Mouse (Mus musculus): Measurements from ENCODE around the gene Mpv17l2. TPM values are rescaled to one million over a fixed set of nuclear protein-coding genes. Genes with fewer than 3 reads are reported as not detected.
A peak's percentile ranks its signal among the peaks of the same experiment; 100 is the strongest.

Gene Mpv17l2
- polyA plus RNA-seq (2012; rRNA removed) = 29.1 and 45.0 TPM in 2 replicates

DNA sequence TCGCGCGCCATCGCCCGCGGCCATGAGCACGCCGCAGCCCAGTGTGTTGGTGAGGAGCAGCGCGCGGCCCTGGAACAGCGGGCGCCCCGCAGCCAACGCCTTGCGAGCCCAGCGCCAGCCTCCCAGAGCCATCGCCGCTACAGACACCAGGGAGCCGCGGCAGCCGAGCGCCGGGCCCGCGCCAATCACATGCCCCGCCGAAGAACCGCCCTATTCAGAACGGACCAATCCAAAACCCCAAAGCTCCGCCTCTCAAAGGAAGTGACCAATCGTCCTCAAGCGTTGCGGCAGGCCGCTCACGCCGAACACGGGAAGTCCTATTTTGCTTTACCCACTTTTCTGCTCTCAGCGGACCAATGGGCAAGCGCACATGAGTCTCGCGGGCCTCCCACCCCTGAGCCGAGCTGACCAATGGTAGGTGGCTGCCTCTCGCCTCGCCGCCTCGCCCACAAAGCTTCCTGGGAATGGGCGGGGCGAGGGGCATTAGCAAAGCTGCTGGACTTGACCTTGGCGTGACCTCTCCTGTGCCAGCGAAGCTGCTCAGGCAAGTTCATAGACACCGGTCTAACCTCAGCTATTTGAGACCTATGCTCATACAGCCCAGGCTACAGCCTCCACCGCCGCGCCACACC lies at the start of gene Mpv17l2:
Gene Mpv17l2 (minus strand): TSS at position 172 of the 632 bp plus-strand sequence.
- DNase-seq (ENCODE audit: low read depth) = peak; percentile 99
- TF ChIP-seq CTCF (IDR thresholded peaks at IDR 0.05; ENCODE audit: borderline replicate concordance, extremely low read depth, insufficient read depth, insufficient read length) (no peak), POLR2A (IDR thresholded peaks at IDR 0.05; ENCODE audit: borderline replicate concordance, extremely low read depth, insufficient read depth, insufficient read length, poor library complexity, severe bottlenecking) (peak; percentile 64)

DNA sequence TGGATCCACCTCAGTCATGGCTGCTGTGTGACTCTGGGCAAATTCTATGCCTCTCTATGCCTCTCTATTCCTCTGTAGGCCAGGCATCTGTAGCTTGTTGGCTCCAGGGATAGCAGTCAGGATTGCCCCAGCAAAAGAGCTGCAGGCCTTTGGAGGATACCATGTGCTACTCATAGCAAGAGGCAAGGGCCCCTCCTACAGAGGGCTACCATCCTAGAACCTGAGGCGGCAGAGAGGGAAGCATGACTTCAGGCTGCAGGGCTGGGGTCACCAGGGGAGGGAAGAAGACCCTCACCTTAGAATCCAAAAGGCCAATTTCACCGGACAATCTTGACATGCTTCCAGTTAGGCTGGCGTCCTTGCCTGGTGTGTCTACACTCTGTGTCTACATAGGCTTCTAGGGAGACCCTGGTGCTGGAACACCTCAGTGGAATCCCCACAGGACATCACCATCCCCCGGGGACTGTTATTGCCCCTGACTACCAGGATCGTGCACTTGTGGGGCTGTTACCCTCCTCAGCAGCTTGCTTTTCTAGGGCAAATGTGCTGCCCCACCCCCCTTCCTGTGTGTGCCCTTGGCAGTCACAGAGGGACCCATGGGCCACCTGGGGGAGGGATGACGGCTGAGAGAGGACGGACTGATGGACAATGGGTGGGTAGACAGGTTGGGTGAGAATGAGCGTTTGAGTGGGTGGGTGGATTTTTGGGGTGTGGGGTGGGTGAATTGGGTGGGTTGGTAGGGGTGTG lies 48.4 kb upstream of the Mpv17l2 start:
- no peak for DNase-seq (ENCODE audit: low read depth)
- TF ChIP-seq POLR2A (IDR thresholded peaks at IDR 0.05; ENCODE audit: borderline replicate concordance, extremely low read depth, insufficient read depth, insufficient read length, poor library complexity, severe bottlenecking) (no peak), CTCF (IDR thresholded peaks at IDR 0.05; ENCODE audit: borderline replicate concordance, extremely low read depth, insufficient read depth, insufficient read length) (no peak)

DNA sequence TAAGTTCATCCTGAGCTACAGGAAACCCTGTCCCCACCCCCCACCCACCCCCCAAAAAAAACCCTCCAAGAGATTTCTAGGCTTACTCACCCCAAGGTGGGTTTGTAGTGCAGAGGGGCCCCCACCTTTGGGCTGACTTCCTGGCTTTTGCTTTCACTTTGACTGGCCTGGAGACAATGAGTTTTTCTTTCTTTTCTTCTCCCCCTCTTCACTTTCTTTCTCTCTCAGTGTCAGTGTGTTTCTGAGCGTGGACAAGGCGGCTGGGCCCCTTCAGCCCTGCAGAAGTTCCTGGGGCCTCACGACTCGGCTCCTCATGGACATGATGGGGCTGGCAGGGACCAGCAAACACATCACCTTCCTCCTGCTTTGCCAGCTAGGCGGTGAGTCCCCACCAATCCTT lies 47.5 kb upstream of the Mpv17l2 start, which contains the start of gene Il12rb1:
Gene Il12rb1 (plus strand): TSS at position 211 of the 400 bp plus-strand sequence.
- TF ChIP-seq CTCF (IDR thresholded peaks at IDR 0.05; ENCODE audit: borderline replicate concordance, extremely low read depth, insufficient read depth, insufficient read length) = no peak
- no peak for TF ChIP-seq POLR2A (IDR thresholded peaks at IDR 0.05; ENCODE audit: borderline replicate concordance, extremely low read depth, insufficient read depth, insufficient read length, poor library complexity, severe bottlenecking)
- DNase-seq (ENCODE audit: low read depth) = no peak

DNA sequence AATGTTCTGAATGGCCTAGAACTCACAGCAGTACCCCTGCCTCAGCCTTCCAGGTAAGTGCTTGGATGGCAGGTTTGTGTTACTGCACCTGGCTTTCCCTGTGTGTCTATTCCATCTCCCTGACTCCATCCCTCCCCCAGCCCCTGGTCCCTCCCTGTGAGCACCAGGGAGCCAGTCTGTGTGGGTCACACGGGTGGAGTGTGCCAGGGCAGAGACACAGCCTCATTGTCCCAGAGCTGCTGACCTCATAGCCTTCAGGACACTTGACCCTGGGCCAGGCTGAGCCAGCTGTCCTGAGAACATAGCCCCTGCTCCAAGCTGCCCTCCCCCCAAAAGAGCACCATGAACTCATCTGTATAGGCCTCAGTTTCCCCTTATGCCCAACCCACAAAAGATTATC lies 46.6 kb upstream of the Mpv17l2 start:
- no peak for DNase-seq (ENCODE audit: low read depth)

DNA sequence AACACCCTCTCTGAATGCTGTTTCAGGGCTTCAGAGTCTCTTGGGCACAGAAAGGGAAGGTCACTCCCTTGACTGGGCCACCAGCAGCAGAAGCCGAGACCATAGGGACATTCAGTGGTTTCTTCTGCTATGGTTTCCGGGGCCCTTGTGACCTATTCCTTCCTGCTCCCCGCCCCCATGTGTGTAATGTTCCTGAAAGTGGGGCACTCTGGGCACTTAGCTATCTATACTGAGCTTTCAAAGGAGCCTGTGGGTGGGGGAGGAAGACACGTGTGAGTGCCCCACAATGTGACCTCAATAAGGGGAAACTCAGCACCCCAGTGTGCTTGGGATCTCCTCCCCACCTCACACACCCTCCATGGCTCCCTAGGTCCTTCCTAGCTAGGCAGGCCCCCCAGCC lies 45.8 kb upstream of the Mpv17l2 start:
- DNase-seq (ENCODE audit: low read depth) = no peak
- TF ChIP-seq CTCF (IDR thresholded peaks at IDR 0.05; ENCODE audit: borderline replicate concordance, extremely low read depth, insufficient read depth, insufficient read length) (no peak), POLR2A (IDR thresholded peaks at IDR 0.05; ENCODE audit: borderline replicate concordance, extremely low read depth, insufficient read depth, insufficient read length, poor library complexity, severe bottlenecking) (no peak)

More for the DNA sequence above, 46.6 kb upstream of the Mpv17l2 start:
- TF ChIP-seq CTCF (IDR thresholded peaks at IDR 0.05; ENCODE audit: borderline replicate concordance, extremely low read depth, insufficient read depth, insufficient read length) (no peak), POLR2A (IDR thresholded peaks at IDR 0.05; ENCODE audit: borderline replicate concordance, extremely low read depth, insufficient read depth, insufficient read length, poor library complexity, severe bottlenecking) (no peak)

DNA sequence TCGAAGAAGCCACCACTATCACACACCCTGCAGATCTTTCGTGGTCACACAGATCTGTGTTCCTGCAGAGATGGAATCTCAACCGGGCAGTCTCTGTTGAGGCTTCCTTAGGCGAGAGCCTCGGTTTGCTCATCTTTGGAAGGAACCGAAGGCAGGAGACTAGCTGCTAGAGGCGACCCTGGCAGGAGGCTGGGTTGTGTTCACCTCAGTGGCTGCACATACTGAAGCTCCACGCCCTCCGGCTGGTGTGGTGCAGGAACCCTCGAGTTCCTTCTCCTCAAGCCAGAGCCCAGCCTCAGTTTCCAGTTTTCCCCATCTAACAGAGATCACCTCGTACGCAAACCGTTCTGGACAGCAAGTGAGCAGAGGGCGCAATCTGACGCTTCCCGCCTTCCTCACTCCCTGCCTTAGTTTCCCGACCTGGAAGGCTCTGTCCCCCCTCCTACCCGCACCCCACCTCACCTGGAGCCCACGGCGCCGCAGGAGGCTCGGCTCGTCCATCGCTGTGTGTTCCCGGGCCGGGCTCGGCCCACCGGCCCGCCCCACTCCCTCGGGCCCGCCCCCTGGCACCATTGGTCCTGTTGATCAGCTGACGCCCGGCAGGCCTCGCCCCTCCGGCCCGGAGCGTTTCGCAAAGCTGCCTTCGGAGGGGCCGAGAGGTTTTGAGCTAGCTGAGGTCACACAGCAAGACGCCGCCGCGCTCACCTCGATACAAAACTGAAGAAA lies 43.9 kb upstream of the Mpv17l2 start, which contains the start of gene Mast3:
Gene Mast3 (minus strand): TSS at position 574 of the 726 bp plus-strand sequence.
- TF ChIP-seq CTCF (IDR thresholded peaks at IDR 0.05; ENCODE audit: borderline replicate concordance, extremely low read depth, insufficient read depth, insufficient read length) (no peak), POLR2A (IDR thresholded peaks at IDR 0.05; ENCODE audit: borderline replicate concordance, extremely low read depth, insufficient read depth, insufficient read length, poor library complexity, severe bottlenecking) (0 out of 2 replicates have a peak, but pooled peaks have one; percentile 11)
- peak; percentile 84 for DNase-seq (ENCODE audit: low read depth)

DNA sequence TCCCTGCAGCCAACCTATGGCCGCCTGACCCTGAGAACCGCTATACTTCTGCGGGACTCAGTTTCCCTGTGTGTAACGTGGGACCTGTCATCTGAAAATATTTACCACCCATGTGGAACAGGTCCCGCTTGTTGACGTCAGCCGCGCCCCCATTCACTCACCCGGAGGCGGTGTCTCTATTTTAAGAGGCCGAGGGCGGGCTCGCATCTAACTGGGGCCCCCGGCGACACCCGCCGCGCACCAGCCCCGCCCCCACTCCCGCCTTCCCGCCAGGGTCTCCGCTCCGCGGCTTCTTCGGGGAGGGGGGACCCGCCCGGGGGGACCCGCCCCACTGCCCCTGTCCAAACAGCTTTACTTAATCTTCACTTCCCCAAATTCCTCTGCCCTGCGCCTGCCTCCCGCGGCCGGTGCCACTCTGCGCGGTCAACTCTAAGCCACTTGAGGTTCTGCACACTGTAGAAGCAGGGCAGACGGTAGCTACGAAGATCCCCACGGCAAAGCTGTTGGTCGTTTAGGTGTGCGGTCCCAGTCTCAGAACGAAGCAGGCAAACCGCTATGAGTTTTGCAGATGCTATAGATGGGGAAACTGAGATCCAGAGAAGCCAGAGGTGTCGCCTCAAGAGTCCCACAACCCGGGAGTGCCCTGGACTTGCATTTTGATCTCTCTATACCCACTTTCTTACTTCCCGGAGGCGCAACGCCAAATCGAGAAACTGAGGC lies 43.2 kb upstream of the Mpv17l2 start:
- TF ChIP-seq POLR2A (IDR thresholded peaks at IDR 0.05; ENCODE audit: borderline replicate concordance, extremely low read depth, insufficient read depth, insufficient read length, poor library complexity, severe bottlenecking) (no peak), CTCF (IDR thresholded peaks at IDR 0.05; ENCODE audit: borderline replicate concordance, extremely low read depth, insufficient read depth, insufficient read length) (no peak)
- peak; percentile 22 for DNase-seq (ENCODE audit: low read depth)

DNA sequence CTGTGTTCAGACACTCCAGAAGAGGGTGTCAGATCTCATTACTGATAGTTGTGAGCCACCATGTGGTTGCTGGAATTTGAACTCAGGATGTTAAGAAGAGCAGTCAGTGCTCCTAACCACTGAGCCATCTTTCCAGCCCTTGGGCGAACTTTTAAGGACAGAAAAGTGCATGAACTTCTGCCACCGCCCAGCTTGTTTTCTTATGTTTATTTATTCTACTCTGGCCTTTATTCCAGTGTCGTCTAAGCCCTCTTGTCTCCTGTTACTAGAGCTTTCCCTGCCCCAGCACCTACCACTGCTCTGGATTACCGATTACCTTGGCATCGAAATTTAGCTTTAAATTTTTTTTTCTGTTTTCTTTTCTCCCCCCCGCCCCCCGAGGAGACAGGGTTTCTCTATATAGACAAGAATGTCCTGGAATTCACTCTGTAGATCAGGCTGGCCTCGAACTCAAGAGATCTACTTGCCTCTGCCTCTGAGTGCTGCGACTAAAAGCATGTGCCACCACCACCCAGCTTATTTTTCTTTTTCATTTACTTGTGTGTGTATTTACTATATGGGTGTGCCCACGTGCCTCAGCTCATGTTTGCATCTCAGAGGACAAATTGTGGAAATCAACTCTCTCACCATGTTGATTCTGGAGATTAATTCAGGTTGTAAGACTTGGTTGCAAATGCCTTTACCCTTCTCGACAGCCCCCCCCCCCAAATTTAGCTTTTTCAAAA lies 42.2 kb upstream of the Mpv17l2 start:
- DNase-seq (ENCODE audit: low read depth) = no peak
- TF ChIP-seq CTCF (IDR thresholded peaks at IDR 0.05; ENCODE audit: borderline replicate concordance, extremely low read depth, insufficient read depth, insufficient read length) (no peak), POLR2A (IDR thresholded peaks at IDR 0.05; ENCODE audit: borderline replicate concordance, extremely low read depth, insufficient read depth, insufficient read length, poor library complexity, severe bottlenecking) (no peak)

DNA sequence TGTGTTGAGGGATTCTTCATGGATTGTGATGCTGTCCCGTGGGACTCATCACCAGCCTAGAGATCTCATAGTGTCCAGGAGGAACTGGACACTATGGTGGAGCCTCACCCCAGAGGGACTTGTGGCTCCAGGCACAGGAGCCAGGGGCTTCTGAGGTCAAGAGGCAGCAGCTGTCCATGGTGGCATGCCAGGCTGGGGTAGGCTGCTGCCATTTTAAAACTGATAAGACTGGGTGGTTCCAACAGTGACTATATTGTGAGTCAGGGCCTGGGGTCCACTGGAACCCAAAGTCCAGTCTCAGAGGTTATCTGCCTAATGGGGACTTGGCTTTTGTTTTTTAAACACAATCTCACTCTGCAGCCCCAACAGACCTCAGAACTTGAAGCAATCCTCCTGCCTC lies 41.1 kb upstream of the Mpv17l2 start:
- DNase-seq (ENCODE audit: low read depth) = no peak
- TF ChIP-seq POLR2A (IDR thresholded peaks at IDR 0.05; ENCODE audit: borderline replicate concordance, extremely low read depth, insufficient read depth, insufficient read length, poor library complexity, severe bottlenecking) (no peak), CTCF (IDR thresholded peaks at IDR 0.05; ENCODE audit: borderline replicate concordance, extremely low read depth, insufficient read depth, insufficient read length) (no peak)

DNA sequence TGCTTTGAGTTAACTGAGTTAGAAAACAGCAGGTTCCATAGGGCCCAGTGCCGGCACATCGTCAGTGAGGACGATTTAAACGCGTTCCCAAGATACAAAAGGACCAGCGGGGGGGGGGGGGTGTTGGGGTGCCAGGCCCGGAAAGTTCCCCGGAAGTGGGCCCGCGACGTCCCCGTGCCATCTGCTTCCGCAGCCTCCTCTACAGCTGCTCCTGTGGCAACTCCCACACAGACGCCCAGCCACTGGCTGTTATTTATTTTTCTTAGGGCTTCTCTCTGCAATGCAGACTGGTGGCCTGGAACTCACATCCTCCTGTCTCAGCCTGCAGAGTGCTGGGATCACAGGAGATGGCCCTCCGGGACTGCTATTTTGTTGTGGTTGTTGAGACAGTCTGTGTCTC lies 40.4 kb upstream of the Mpv17l2 start:
- DNase-seq (ENCODE audit: low read depth) = peak; percentile 25
- TF ChIP-seq POLR2A (IDR thresholded peaks at IDR 0.05; ENCODE audit: borderline replicate concordance, extremely low read depth, insufficient read depth, insufficient read length, poor library complexity, severe bottlenecking) (no peak), CTCF (IDR thresholded peaks at IDR 0.05; ENCODE audit: borderline replicate concordance, extremely low read depth, insufficient read depth, insufficient read length) (no peak)

All from brain, embryonic 14.5 days (tissue).